Mouse (Mus musculus): ENCODE measurements around the gene Krt75. TPM values are rescaled to one million over a fixed set of nuclear protein-coding genes. Genes with fewer than 3 reads are reported as not detected.

The Krt75 gene
- polyA plus RNA-seq, 1 experiment from 2014 or later = not detected

DNA sequence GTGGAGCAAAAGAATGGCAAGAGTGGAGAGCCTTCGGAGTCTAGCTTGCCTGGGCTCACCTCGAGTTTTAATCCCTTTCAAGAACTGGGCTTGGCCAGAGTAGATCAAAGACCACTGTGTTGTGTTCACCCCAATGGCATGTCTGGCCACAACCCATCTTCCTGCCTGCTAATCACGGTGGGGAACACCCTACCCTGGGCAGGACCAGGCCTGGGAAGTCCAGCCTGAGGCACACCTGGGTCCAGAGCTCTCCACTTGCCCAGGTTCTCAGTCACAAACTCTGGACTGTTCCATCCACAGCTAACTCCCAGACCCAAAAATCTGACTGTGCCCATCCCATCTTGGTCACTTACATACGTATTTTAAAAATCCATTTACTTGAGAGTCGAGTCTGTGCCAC is 10.9 kb downstream of the Krt75 start, which contains the start of gene Krt90:
TSS of gene Krt90 (minus strand) at position 101 of the 400 bp plus-strand sequence.
- no peaks in the 10 kb centered on the region for H3K9me3 ChIP-seq (replicated peaks; ENCODE audit: control insufficient read depth, low read length)
- H3K9ac ChIP-seq (ENCODE audit: low read depth, low read length) = no peak within 1 kb of the TSS
- H3K4me1 ChIP-seq (ENCODE audit: control insufficient read depth, insufficient read depth, low read length) = no peaks in the 10 kb centered on the region
- 68% methylated on average over 5 of the region's 5 CpGs for WGBS (ENCODE audit: insufficient replicate concordance)
- H3K4me3 ChIP-seq (ENCODE audit: low read depth, low read length) = no peak within 1 kb of the TSS
- H3K27ac ChIP-seq (ENCODE audit: low read depth, low read length) = no peak within 1 kb of the TSS
- H3K4me2 ChIP-seq = no peak within 1 kb of the TSS
- H3K36me3 ChIP-seq (ENCODE audit: control insufficient read depth, insufficient read depth, low read length) = no peaks in the 10 kb centered on the region
- peaks cover 8% of the 10 kb centered on the region; the same call in 1 of the 2 replicates for H3K27me3 ChIP-seq (ENCODE audit: control insufficient read depth, insufficient read depth, low read length)
- no peak for ATAC-seq (replicated peaks; ENCODE audit: insufficient number of reproducible peaks, low FRiP score, low TSS enrichment)

- no peaks in the 10 kb centered on the region for H3K9me3 ChIP-seq (replicated peaks; ENCODE audit: control insufficient read depth, low read length)
- no peak overlapping the region for H3K4me2 ChIP-seq
- 21% methylated on average over 7 of the region's 7 CpGs for WGBS (ENCODE audit: insufficient replicate concordance)
- no peak overlapping the region for H3K9ac ChIP-seq (ENCODE audit: low read depth, low read length)
- H3K27ac ChIP-seq (ENCODE audit: low read depth, low read length) = no peak overlapping the region
- no peaks in the 10 kb centered on the region for H3K36me3 ChIP-seq (ENCODE audit: control insufficient read depth, insufficient read depth, low read length)
- H3K4me3 ChIP-seq (ENCODE audit: low read depth, low read length) = no peak overlapping the region
- peaks cover 19% of the 10 kb centered on the region; the same call in 1 of the 2 replicates for H3K27me3 ChIP-seq (ENCODE audit: control insufficient read depth, insufficient read depth, low read length)
- no peaks in the 10 kb centered on the region for H3K4me1 ChIP-seq (ENCODE audit: control insufficient read depth, insufficient read depth, low read length)
- no peak for ATAC-seq (replicated peaks; ENCODE audit: insufficient number of reproducible peaks, low FRiP score, low TSS enrichment)
These were observed 15.6 kb downstream of the Krt75 start for GRCm38 (mm10) chr15:101558034-101558646.

- Histone ChIP-seq H3K27ac (ENCODE audit: low read depth, low read length) (no peak overlapping the region), H3K27me3 (ENCODE audit: control insufficient read depth, insufficient read depth, low read length) (peaks cover 44% of the 10 kb centered on the region), H3K9me3 (replicated peaks; ENCODE audit: control insufficient read depth, low read length) (no peaks in the 10 kb centered on the region), H3K9ac (ENCODE audit: low read depth, low read length) (no peak overlapping the region), H3K4me3 (ENCODE audit: low read depth, low read length) (no peak overlapping the region), H3K4me2 (peak overlapping the region; percentile 16; the same call in 1 of the 2 replicates), H3K4me1 (ENCODE audit: control insufficient read depth, insufficient read depth, low read length) (no peaks in the 10 kb centered on the region), H3K36me3 (ENCODE audit: control insufficient read depth, insufficient read depth, low read length) (no peaks in the 10 kb centered on the region)
- no peak for ATAC-seq (replicated peaks; ENCODE audit: insufficient number of reproducible peaks, low FRiP score, low TSS enrichment)
- WGBS (ENCODE audit: insufficient replicate concordance) = under 1% methylated on average over 11 of the region's 11 CpGs
These were observed 20.5 kb downstream of the Krt75 start for GRCm38 (mm10) chr15:101553169-101553568.

- Histone ChIP-seq H3K4me1 (ENCODE audit: control insufficient read depth, insufficient read depth, low read length) (no peaks in the 10 kb centered on the region), H3K4me2 (no peak overlapping the region), H3K9me3 (replicated peaks; ENCODE audit: control insufficient read depth, low read length) (no peaks in the 10 kb centered on the region), H3K27ac (ENCODE audit: low read depth, low read length) (no peak overlapping the region), H3K27me3 (ENCODE audit: control insufficient read depth, insufficient read depth, low read length) (peaks cover 44% of the 10 kb centered on the region), H3K9ac (ENCODE audit: low read depth, low read length) (no peak overlapping the region), H3K36me3 (ENCODE audit: control insufficient read depth, insufficient read depth, low read length) (no peaks in the 10 kb centered on the region), H3K4me3 (ENCODE audit: low read depth, low read length) (no peak overlapping the region)
- no peak for ATAC-seq (replicated peaks; ENCODE audit: insufficient number of reproducible peaks, low FRiP score, low TSS enrichment)
- 84% methylated on average over 8 of the region's 8 CpGs for WGBS (ENCODE audit: insufficient replicate concordance)
These were observed 21.5 kb downstream of the Krt75 start for GRCm38 (mm10) chr15:101552188-101552587.

DNA sequence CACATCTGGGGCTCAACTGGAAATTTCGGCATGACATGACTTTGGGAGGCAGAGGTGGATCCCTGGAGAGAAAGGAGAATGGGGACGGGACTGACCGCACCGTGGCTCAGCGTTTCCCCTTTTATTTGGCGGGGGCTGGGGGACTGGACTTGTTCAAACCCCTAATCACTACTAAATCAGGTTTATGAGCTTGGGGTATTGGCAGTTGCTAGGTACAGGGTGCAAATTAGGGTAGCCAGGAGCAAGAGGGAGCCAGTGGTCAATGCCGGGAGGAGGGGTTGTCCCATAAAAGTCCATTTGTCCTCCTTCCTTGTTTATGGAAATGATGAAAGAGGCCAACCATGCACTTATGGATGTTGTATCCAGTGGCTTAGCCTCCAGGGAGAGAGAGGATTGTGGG is 23.1 kb downstream of the Krt75 start, which contains the start of gene Krt82:
TSS of gene Krt82 (minus strand) at position 101 of the 400 bp plus-strand sequence.
- Histone ChIP-seq H3K36me3 (ENCODE audit: control insufficient read depth, insufficient read depth, low read length) (no peaks in the 10 kb centered on the region), H3K4me3 (ENCODE audit: low read depth, low read length) (no peak within 1 kb of the TSS), H3K27me3 (ENCODE audit: control insufficient read depth, insufficient read depth, low read length) (peaks cover 44% of the 10 kb centered on the region), H3K9ac (ENCODE audit: low read depth, low read length) (no peak within 1 kb of the TSS), H3K27ac (ENCODE audit: low read depth, low read length) (no peak within 1 kb of the TSS), H3K4me2 (no peak within 1 kb of the TSS), H3K4me1 (ENCODE audit: control insufficient read depth, insufficient read depth, low read length) (no peaks in the 10 kb centered on the region), H3K9me3 (replicated peaks; ENCODE audit: control insufficient read depth, low read length) (no peaks in the 10 kb centered on the region)
- no peak for ATAC-seq (replicated peaks; ENCODE audit: insufficient number of reproducible peaks, low FRiP score, low TSS enrichment)
- 83% methylated on average over 7 of the region's 7 CpGs for WGBS (ENCODE audit: insufficient replicate concordance)

DNA sequence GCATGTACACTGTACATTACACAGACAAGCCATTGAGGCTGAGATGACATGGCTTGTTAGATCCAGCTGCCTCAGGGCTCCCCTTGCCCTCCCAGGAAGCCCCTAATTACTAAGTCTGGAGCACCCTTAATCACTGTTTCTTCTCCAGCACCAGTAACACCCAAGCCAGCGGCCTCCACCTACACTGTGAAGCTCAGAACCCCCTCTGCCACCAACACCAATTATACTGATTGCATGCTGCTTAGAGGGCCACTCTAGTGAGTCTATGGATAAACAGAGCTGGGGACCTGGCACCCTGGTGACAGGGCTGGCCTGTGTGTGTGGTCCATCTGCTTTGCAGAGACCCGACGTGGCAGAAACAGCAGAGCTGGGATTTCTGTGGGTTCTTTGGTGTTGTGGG is 29.2 kb downstream of the Krt75 start:
- peaks cover 8% of the 10 kb centered on the region for H3K27me3 ChIP-seq (ENCODE audit: control insufficient read depth, insufficient read depth, low read length)
- H3K9ac ChIP-seq (ENCODE audit: low read depth, low read length) = no peak overlapping the region
- no peak overlapping the region for H3K27ac ChIP-seq (ENCODE audit: low read depth, low read length)
- no peak for ATAC-seq (replicated peaks; ENCODE audit: insufficient number of reproducible peaks, low FRiP score, low TSS enrichment)
- H3K4me3 ChIP-seq (ENCODE audit: low read depth, low read length) = no peak overlapping the region
- H3K4me1 ChIP-seq (ENCODE audit: control insufficient read depth, insufficient read depth, low read length) = no peaks in the 10 kb centered on the region
- no peak overlapping the region for H3K4me2 ChIP-seq
- WGBS (ENCODE audit: insufficient replicate concordance) = 80% methylated on average over 3 of the region's 3 CpGs
- H3K36me3 ChIP-seq (ENCODE audit: control insufficient read depth, insufficient read depth, low read length) = no peaks in the 10 kb centered on the region
- no peaks in the 10 kb centered on the region for H3K9me3 ChIP-seq (replicated peaks; ENCODE audit: control insufficient read depth, low read length)

GRCm38 (mm10) chr15:101542543-101542942 is 31.2 kb downstream of the Krt75 start:
- H3K4me3 ChIP-seq (ENCODE audit: low read depth, low read length) = no peak overlapping the region
- H3K9ac ChIP-seq (ENCODE audit: low read depth, low read length) = no peak overlapping the region
- no peak for ATAC-seq (replicated peaks; ENCODE audit: insufficient number of reproducible peaks, low FRiP score, low TSS enrichment)
- 50% methylated on average over 9 of the region's 9 CpGs for WGBS (ENCODE audit: insufficient replicate concordance)
- no peaks in the 10 kb centered on the region for H3K36me3 ChIP-seq (ENCODE audit: control insufficient read depth, insufficient read depth, low read length)
- H3K27ac ChIP-seq (ENCODE audit: low read depth, low read length) = no peak overlapping the region
- no peaks in the 10 kb centered on the region for H3K9me3 ChIP-seq (replicated peaks; ENCODE audit: control insufficient read depth, low read length)
- no peaks in the 10 kb centered on the region for H3K4me1 ChIP-seq (ENCODE audit: control insufficient read depth, insufficient read depth, low read length)
- H3K27me3 ChIP-seq (ENCODE audit: control insufficient read depth, insufficient read depth, low read length) = peaks cover 8% of the 10 kb centered on the region
- no peak overlapping the region for H3K4me2 ChIP-seq

GRCm38 (mm10) chr15:101538580-101538900 is 35.2 kb downstream of the Krt75 start:
- WGBS (ENCODE audit: insufficient replicate concordance) = 55% methylated on average over 4 of the region's 4 CpGs
- H3K27me3 ChIP-seq (ENCODE audit: control insufficient read depth, insufficient read depth, low read length) = peaks cover 14% of the 10 kb centered on the region
- no peaks in the 10 kb centered on the region for H3K36me3 ChIP-seq (ENCODE audit: control insufficient read depth, insufficient read depth, low read length)
- no peak overlapping the region for H3K9ac ChIP-seq (ENCODE audit: low read depth, low read length)
- no peaks in the 10 kb centered on the region for H3K4me1 ChIP-seq (ENCODE audit: control insufficient read depth, insufficient read depth, low read length)
- H3K9me3 ChIP-seq (replicated peaks; ENCODE audit: control insufficient read depth, low read length) = no peaks in the 10 kb centered on the region
- ATAC-seq (replicated peaks; ENCODE audit: insufficient number of reproducible peaks, low FRiP score, low TSS enrichment) = no peak
- H3K4me2 ChIP-seq = no peak overlapping the region
- no peak overlapping the region for H3K27ac ChIP-seq (ENCODE audit: low read depth, low read length)
- no peak overlapping the region for H3K4me3 ChIP-seq (ENCODE audit: low read depth, low read length)

Data from heart, embryonic 11.5 days (tissue).